Mouse (Mus musculus): ENCODE results near the gene Krtap22-2. TPM values are rescaled to one million over a fixed set of nuclear protein-coding genes. Genes with fewer than 3 reads are reported as not detected.

Krtap22-2 gene
- not detected in 2 replicates for polyA plus RNA-seq (2012; rRNA removed; ENCODE audit: low replicate concordance)

GRCm38 (mm10) chr16:89010659-89011058, at the start of gene Krtap22-2:
Gene Krtap22-2 (minus strand): TSS chr16:89010759.

GRCm38 (mm10) chr16:89047783-89048182, 37.2 kb upstream of the Krtap22-2 start, which contains the start of gene Krtap6-5:
Gene Krtap6-5 (minus strand): TSS chr16:89047883.

GRCm38 (mm10) chr16:89041372-89041771, 30.8 kb upstream of the Krtap22-2 start, which contains the start of gene Gm10228:
Gene Gm10228 (minus strand): TSS chr16:89041472.

DNA sequence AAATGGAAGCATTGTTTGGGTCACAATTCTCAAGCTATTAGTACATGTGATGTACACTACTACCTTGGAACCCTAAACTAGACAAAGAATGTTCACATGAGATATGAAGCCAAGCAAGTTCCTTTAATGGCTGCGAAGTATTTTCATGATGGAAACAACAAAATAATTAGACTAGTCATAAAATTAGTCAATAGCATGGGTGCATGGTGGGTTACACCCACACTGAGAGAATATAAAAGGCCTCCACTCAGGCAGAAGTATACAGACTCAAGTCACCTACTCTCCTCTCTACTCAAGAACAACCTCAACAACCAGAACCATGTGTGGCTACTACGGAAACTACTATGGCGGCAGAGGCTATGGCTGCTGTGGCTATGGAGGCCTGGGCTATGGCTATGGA, 20.8 kb upstream of the Krtap22-2 start, which contains the start of gene Krtap6-1:
Krtap6-1 (plus strand) TSS at position 301 of the 400 bp plus-strand sequence.

GRCm38 (mm10) chr16:89014984-89015383, 4.4 kb upstream of the Krtap22-2 start, which contains the start of gene Gm10229:
Gene Gm10229 (plus strand): TSS chr16:89015284.

DNA sequence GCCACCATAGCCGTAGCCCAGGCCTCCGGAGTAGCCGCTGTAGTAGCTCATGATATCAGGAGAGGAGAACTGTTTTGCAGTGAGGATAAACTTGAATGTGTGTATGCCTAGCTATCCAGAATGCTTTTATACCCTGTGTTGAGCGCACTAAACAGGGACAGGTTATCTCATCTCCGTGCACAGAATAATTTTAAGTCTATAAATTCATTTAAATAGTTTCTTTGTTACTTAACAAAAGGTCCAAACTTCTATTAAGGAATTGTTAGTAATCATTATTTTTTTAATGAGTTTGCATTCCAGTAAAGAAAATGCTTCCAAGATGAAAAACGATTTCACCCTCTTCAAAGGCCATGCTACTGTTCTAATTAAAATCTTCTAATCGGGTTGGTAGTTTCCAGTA, 47.8 kb downstream of the Krtap22-2 start, which contains the start of gene Krtap16-3:
Krtap16-3 (minus strand) TSS at position 101 of the 400 bp plus-strand sequence.

Other genes starting within 250 kb of the Krtap22-2 start
- not detected in 2 replicates for gene 2310057N15Rik, start 236.6 kb downstream of the Krtap22-2 start, polyA plus RNA-seq (2012; rRNA removed; ENCODE audit: low replicate concordance)
- gene Gm5965, start 232.9 kb downstream of the Krtap22-2 start, polyA plus RNA-seq (2012; rRNA removed; ENCODE audit: low replicate concordance): not detected in 2 replicates
- not detected in 2 replicates for gene Gm20741, start 198.5 kb downstream of the Krtap22-2 start, polyA plus RNA-seq (2012; rRNA removed; ENCODE audit: low replicate concordance)
- not detected in 2 replicates for gene Krtap15, start 190.5 kb downstream of the Krtap22-2 start, polyA plus RNA-seq (2012; rRNA removed; ENCODE audit: low replicate concordance)
- not detected in 2 replicates for gene Krtap14, start 184.6 kb downstream of the Krtap22-2 start, polyA plus RNA-seq (2012; rRNA removed; ENCODE audit: low replicate concordance)
- gene Krtap19-1, start 141.3 kb downstream of the Krtap22-2 start, polyA plus RNA-seq (2012; rRNA removed; ENCODE audit: low replicate concordance): not detected in 2 replicates
- gene Krtap19-2, start 136.5 kb downstream of the Krtap22-2 start, polyA plus RNA-seq (2012; rRNA removed; ENCODE audit: low replicate concordance): not detected in 2 replicates
- not detected in 2 replicates for gene Krtap19-3, start 132.7 kb downstream of the Krtap22-2 start, polyA plus RNA-seq (2012; rRNA removed; ENCODE audit: low replicate concordance)
- not detected in 2 replicates for gene Krtap19-4, start 125.7 kb downstream of the Krtap22-2 start, polyA plus RNA-seq (2012; rRNA removed; ENCODE audit: low replicate concordance)
- not detected in 2 replicates for gene Krtap19-5, start 114.3 kb downstream of the Krtap22-2 start, polyA plus RNA-seq (2012; rRNA removed; ENCODE audit: low replicate concordance)
- gene Krtap19-9b, start 78.5 kb downstream of the Krtap22-2 start, polyA plus RNA-seq (2012; rRNA removed; ENCODE audit: low replicate concordance): not detected in 2 replicates
- not detected in 2 replicates for gene Krtap16-3, start 47.9 kb downstream of the Krtap22-2 start, polyA plus RNA-seq (2012; rRNA removed; ENCODE audit: low replicate concordance)
- gene Gm10229, start 4.5 kb upstream of the Krtap22-2 start, polyA plus RNA-seq (2012; rRNA removed; ENCODE audit: low replicate concordance): not detected in 2 replicates
- not detected in 2 replicates for gene Krtap6-1, start 20.9 kb upstream of the Krtap22-2 start, polyA plus RNA-seq (2012; rRNA removed; ENCODE audit: low replicate concordance)
- not detected in 2 replicates for gene Gm10228, start 30.7 kb upstream of the Krtap22-2 start, polyA plus RNA-seq (2012; rRNA removed; ENCODE audit: low replicate concordance)
- not detected in 2 replicates for gene Krtap6-5, start 37.1 kb upstream of the Krtap22-2 start, polyA plus RNA-seq (2012; rRNA removed; ENCODE audit: low replicate concordance)
- gene 1110025L11Rik, start 53.2 kb upstream of the Krtap22-2 start, polyA plus RNA-seq (2012; rRNA removed; ENCODE audit: low replicate concordance): not detected in 2 replicates
- not detected in 2 replicates for gene Krtap6-3, start 73.3 kb upstream of the Krtap22-2 start, polyA plus RNA-seq (2012; rRNA removed; ENCODE audit: low replicate concordance)
- not detected in 2 replicates for gene Gm6358, start 130.1 kb upstream of the Krtap22-2 start, polyA plus RNA-seq (2012; rRNA removed; ENCODE audit: low replicate concordance)
- gene Gm10061, start 140.3 kb upstream of the Krtap22-2 start, polyA plus RNA-seq (2012; rRNA removed; ENCODE audit: low replicate concordance): not detected in 2 replicates
- not detected in 2 replicates for gene Gm9789, start 147.2 kb upstream of the Krtap22-2 start, polyA plus RNA-seq (2012; rRNA removed; ENCODE audit: low replicate concordance)
- gene Gm7735, start 158.7 kb upstream of the Krtap22-2 start, polyA plus RNA-seq (2012; rRNA removed; ENCODE audit: low replicate concordance): not detected in 2 replicates
- gene 1110057P08Rik, start 164.0 kb upstream of the Krtap22-2 start, polyA plus RNA-seq (2012; rRNA removed; ENCODE audit: low replicate concordance): not detected in 2 replicates
- not detected in 2 replicates for gene Krtap20-2, start 195.1 kb upstream of the Krtap22-2 start, polyA plus RNA-seq (2012; rRNA removed; ENCODE audit: low replicate concordance)